Mouse (Mus musculus) mature B cell (primary cell): ENCODE measurements around the gene Zfp646.
"Not testable (repeated sequence)": the region's sequence is repeated elsewhere in the genome, so short reads cannot be mapped to it uniquely, and the experiment has no call there.

ENCODE experiments used
- in situ Hi-C: fragments of 300-500 bp; cut with MboI; formaldehyde crosslinking; loops from 2 replicates; pipeline ENCODE4 v1.14.3; 2019

Zfp646 gene

DNA sequence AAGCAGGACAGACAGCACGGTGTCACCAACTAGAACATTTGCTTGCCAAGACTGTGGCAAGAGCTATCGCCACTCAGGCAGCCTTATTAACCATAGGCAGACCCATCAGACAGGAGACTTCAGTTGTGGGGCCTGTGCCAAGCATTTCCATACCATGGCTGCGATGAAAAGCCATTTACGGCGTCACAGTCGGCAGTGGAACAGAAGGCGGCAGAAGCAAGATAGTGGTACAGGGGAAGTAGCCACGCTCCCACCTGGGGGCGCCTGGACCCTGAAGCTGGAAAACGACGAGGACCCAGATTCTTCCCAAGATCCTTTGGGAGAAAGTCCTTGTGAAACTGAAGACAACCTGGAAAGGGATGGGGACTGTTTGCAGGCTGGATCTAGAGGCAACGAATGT is 4.4 kb downstream of the Zfp646 start:
- in situ Hi-C loops: no loop called here

DNA sequence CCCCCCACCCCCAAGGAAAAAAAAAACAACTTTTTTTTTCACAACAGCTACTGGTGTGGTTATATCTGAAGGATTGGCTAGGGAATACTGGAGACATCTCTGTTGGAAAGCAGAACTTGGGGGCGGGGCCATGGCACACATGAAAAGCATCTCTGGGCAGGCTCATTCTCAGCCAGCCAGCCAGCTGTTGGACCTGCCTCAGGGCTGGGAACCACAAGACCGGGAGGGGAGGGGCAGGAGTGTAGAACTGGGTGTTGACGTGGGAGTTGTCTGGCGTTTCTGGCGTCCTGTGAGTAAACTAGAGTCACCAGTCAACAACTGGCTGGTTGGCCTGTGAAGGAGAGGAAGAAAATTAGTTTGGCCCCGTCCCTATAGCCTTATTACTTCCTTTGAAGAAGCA is 9.9 kb downstream of the Zfp646 start:
- in situ Hi-C loops: no loop called here

DNA sequence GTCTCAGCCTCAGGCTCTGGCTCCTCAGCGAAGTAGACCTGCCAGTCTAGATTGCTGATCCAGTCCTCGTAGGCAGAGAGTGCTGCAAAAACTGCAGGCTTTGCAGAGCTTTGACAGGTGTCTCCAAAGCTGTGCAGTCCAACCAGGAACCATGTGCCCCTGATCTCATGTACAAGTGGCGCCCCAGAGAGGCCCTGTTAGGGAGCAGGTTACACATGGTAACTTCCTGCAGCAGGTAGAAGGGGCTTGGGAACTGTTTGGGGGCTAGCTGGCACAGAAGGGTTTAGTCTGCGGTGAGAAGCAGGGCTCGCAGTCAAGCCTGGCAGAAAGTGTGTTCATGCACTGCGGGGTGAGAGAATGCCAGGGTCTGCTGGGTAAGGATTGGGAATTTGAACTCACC is 10.5 kb downstream of the Zfp646 start:
- in situ Hi-C loops: no loop called here

- in situ Hi-C loops: no loop called here
These were observed 11.2 kb downstream of the Zfp646 start for GRCm38 (mm10) chr7:127887191-127887590.

DNA sequence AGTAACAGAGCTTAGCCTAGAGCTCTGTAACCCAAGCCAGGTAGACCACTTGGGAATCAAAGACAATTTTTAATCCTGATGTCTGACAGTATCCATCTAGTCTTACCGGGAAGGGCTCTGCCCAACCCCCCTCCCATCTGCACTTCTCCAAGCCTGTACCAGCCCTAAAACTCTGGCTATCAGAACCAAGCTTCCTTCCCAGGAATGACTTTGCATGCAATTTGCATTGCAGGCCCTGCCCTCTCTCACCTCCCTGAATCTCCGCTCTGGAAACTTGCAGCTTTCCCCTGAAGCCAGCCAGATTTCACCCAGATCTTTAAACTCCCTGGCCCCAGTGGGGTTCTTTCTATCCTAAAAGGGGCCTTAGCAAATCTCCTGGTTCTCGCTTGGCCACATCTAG is 11.8 kb downstream of the Zfp646 start:
- in situ Hi-C loops: no loop called here

- in situ Hi-C loops: no loop called here
These were observed 12.8 kb downstream of the Zfp646 start for GRCm38 (mm10) chr7:127888821-127889220.

- in situ Hi-C loops: no loop called here
These were observed 14.8 kb downstream of the Zfp646 start, which contains the start of gene Prss53 for GRCm38 (mm10) chr7:127890798-127891197. TSS of gene Prss53 (minus strand) at chr7:127890970.

GRCm38 (mm10) chr7:127894480-127894879 is 18.5 kb downstream of the Zfp646 start:
- in situ Hi-C loops: no loop called here

DNA sequence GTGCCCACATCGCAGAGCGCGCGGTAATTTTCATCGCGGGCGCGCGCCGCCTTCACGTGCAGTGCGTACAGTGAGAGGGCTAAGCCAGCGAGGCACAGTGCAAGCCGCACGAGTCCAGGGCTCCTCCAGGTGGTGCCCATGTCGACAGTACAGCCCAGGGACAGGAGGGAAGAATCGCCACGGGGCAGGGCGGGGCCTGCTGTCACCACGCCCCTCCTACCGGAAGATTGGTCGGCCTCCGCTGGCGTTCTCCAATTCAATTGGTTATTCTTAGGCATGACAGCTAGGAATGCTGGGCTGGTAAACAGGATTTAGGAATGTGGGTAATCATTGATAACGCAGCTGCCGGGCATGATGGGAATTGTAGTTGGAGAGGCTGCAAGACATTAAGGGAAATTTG is 19.4 kb downstream of the Zfp646 start, which contains the start of the genes Gm21974 and Vkorc1:
Gene Gm21974, minus strand, starts transcription at position 13 of the 400 bp plus-strand sequence.
Gene Vkorc1, minus strand, starts transcription at position 176 of the 400 bp plus-strand sequence.
- in situ Hi-C loops: no loop called here

GRCm38 (mm10) chr7:127895891-127896290 is 19.9 kb downstream of the Zfp646 start:
- in situ Hi-C loops: not testable (repeated sequence)

- in situ Hi-C loops: no loop called here
These were observed 20.4 kb downstream of the Zfp646 start for GRCm38 (mm10) chr7:127896384-127896783.

- in situ Hi-C loops: no loop called here
These were observed 21.5 kb downstream of the Zfp646 start for GRCm38 (mm10) chr7:127897542-127897941.

- in situ Hi-C loops: no loop called here
These were observed 22.3 kb downstream of the Zfp646 start for GRCm38 (mm10) chr7:127898179-127898956.

DNA sequence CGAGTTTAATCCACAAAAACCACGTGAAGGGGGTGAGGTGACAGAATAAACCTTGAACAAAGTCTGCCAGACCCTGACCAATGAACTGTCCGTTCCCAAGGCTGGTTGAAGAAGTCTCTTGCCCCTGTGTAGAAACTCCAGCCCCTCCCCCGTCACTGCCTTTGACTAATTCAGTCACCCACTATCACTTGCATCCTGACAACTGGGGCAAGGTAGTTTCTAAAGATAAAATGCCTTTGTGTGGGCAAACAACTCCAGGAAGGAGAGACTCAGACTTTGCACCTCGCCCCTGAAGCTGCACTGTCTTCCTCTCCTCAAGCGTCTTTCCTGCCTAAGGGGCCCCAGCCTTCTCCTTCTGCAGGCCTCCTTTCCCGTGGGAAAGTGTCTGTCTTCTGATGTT is 24.0 kb downstream of the Zfp646 start:
- in situ Hi-C loops: no loop called here

DNA sequence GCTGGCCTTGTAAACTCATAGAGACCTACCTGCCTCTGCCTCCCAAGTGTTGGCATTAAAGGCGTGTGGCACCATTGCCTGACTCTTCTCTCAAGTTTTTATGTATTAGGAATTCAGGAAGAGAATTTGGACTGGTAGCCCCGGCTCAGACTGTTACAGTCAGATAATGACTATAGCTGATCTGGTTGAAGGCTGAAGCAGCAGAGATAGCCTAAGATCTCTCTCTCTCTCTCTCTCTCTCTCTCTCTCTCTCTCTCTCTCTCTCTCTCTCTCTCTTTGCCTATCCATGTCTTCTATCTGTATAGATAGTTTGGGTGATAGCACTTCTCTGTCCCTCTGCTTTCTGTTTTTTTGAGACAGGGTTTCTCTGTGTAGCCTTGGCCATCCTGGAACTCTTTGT is 25.8 kb downstream of the Zfp646 start:
- in situ Hi-C loops: no loop called here

DNA sequence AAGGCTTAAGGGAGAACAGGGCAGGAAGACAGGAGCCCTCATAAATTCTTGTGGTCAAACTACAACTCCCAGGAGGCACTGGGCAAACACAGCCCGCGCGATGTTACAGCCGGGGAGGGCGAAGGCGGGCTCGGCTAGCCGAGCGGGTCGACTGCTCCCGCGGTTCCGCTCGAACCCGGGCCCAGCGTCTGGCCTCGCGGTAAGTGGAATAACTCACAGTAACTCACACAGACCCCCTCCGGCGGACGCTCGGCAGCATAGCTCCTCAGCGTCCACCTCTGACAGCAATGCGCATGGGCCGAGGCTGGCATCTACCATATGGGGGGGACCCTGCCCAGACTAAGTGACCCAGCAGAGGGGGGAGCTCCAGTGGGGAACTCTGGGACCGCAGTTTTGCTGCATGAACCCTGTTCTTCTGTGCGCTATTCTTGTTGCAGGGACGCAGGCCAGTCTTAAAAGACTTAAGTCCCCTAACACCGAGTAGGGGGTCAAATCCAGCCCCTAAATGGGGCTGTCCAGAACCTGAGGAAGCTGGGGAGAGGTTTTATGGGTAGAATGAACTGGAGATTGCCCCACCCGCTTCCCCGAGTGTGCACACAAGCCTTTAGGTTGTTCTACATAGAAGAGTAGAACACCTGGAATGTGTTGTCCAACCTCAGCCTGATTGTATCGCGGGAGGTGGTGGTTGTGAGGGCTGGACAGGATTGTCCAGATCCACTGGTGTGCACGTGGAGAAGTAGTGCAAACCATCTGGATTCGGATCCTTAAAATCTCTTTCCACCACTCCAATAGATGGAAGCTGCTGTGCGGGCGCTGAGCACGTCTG is 28.2 kb downstream of the Zfp646 start, which contains the start of gene Bckdk:
Gene Bckdk, plus strand, starts transcription at position 112 of the 826 bp plus-strand sequence.
- in situ Hi-C loops: no loop called here

- in situ Hi-C loops: no loop called here
These were observed 31.9 kb downstream of the Zfp646 start for GRCm38 (mm10) chr7:127907939-127908338.

- in situ Hi-C loops: no loop called here
These were observed 32.6 kb downstream of the Zfp646 start for GRCm38 (mm10) chr7:127908656-127909055.

- in situ Hi-C loops: no loop called here
These were observed 36.3 kb downstream of the Zfp646 start, which contains the start of gene Kat8 for GRCm38 (mm10) chr7:127912190-127912871. TSS of gene Kat8 (plus strand) at chr7:127912516.

DNA sequence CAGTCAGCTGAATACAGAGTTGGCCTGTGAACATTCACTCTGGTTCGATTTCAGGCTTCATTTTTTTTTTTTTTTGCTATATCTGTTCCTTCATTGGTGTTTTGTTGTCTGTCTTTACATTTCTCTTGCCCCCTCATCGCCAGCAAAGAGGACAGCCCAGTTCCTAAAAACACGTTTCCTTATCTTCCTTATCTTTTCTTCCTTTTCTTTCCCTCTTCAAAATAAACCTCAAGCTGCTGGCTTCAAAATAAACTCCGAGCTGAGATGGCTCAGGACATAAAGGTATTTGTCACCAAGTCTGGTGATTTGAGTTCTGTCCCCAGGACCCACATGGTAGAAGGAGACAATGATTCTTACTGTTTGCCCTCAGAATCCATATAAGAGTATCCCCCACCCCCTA is 36.9 kb downstream of the Zfp646 start:
- in situ Hi-C loops: no loop called here

GRCm38 (mm10) chr7:127915293-127915692 is 39.3 kb downstream of the Zfp646 start:
- in situ Hi-C loops: no loop called here

- in situ Hi-C loops: no loop called here
These were observed 42.2 kb downstream of the Zfp646 start for GRCm38 (mm10) chr7:127918203-127918602.
